Mouse (Mus musculus): ENCODE data around the gene Lpp. TPM values are rescaled to one million over a fixed set of nuclear protein-coding genes. Genes with fewer than 3 reads are reported as not detected.

Lpp gene
- total and polyA plus RNA-seq, 3 experiments = 0.64 to 1.2 (median 0.68) TPM

GRCm38 (mm10) chr16:24577798-24578197 lies 184.5 kb downstream of the Lpp start:
- no peaks in the 10 kb centered on the region for H3K9me3 ChIP-seq (replicated peaks; ENCODE audit: low read length)
- TF ChIP-seq MAZ (IDR thresholded peaks at IDR 0.05; ENCODE audit: low read depth, low read length) (no peak), JUND (conservative IDR thresholded peaks at IDR 0.05; ENCODE audit: low read depth, low read length) (no peak), MYC (IDR thresholded peaks at IDR 0.05; ENCODE audit: low read depth, low read length) (no peak), JUN (IDR thresholded peaks at IDR 0.05; ENCODE audit: insufficient read depth, low read depth, low read length) (no peak), E2F4 (IDR thresholded peaks at IDR 0.05; ENCODE audit: insufficient replicate concordance, low read depth, low read length) (no peak), TBP (conservative IDR thresholded peaks at IDR 0.05; ENCODE audit: low read depth, low read length) (no peak), EP300 (IDR thresholded peaks at IDR 0.05; ENCODE audit: low read length) (no peak), HCFC1 (IDR thresholded peaks at IDR 0.05; ENCODE audit: low read depth, low read length) (no peak), RCOR1 (conservative IDR thresholded peaks at IDR 0.05; ENCODE audit: low read depth, low read length) (no peak), ETS1 (conservative IDR thresholded peaks at IDR 0.05; ENCODE audit: low read depth, low read length) (no peak), ZKSCAN1 (IDR thresholded peaks at IDR 0.05; ENCODE audit: borderline replicate concordance, low read depth, low read length) (no peak), IRF4 (IDR thresholded peaks at IDR 0.05; ENCODE audit: low read depth, low read length) (no peak), GABPA (IDR thresholded peaks at IDR 0.05; ENCODE audit: insufficient replicate concordance, low read depth, low read length) (no peak), UBTF (IDR thresholded peaks at IDR 0.05; ENCODE audit: low read depth, low read length) (no peak), KAT2A (IDR thresholded peaks at IDR 0.05; ENCODE audit: insufficient replicate concordance, low read length) (no peak), USF2 (conservative IDR thresholded peaks at IDR 0.05; ENCODE audit: low read depth, low read length) (no peak)
- no peak overlapping the region for H3K27ac ChIP-seq (ENCODE audit: insufficient read depth, low read depth)
- no peak overlapping the region for H3K9ac ChIP-seq (ENCODE audit: insufficient read depth, low read depth)
- DNase-seq (ENCODE audit: extremely low read depth) = no peak
- H3K79me2 ChIP-seq (replicated peaks; ENCODE audit: control insufficient read depth, extremely low read depth, insufficient read depth, poor library complexity, severe bottlenecking) = no peaks in the 10 kb centered on the region
- H3K4me3 ChIP-seq (replicated peaks in 1 of 3; ENCODE audit: low read depth in 2 of 3, low read length in 2 of 3, poor library complexity in 1 of 3) = no peak overlapping the region
- peaks cover 0 to 11% of the 10 kb centered on the region in 2 experiments; a peak in 1 of 4 replicates for H3K4me1 ChIP-seq (ENCODE audit: control insufficient read depth in 1 of 2, insufficient read depth in 2 of 2)
- dilution Hi-C loops (cut with MboI; ENCODE audit: extremely low pct_ligation_motif_present, extremely low pct_unique_long_range_greater_than_20kb, low sequenced_read_pairs) = no loop called here
- no peaks in the 10 kb centered on the region for H3K27me3 ChIP-seq (replicated peaks)
- in situ Hi-C loops (cut with MboI; ENCODE audit: low pct_ligation_motif_present, low pct_unique_long_range_greater_than_20kb, low sequenced_read_pairs) = no loop called here
- no peaks in the 10 kb centered on the region for H3K36me3 ChIP-seq (replicated peaks in 1 of 2; ENCODE audit: control insufficient read depth in 1 of 2, insufficient read depth in 1 of 2, low read length in 1 of 2)
- no peak overlapping the region for H3K4me2 ChIP-seq (ENCODE audit: insufficient read depth, low read depth, poor library complexity, severe bottlenecking)

GRCm38 (mm10) chr16:24582847-24583246 lies 189.5 kb downstream of the Lpp start:
- in situ Hi-C loops (cut with MboI; ENCODE audit: low pct_ligation_motif_present, low pct_unique_long_range_greater_than_20kb, low sequenced_read_pairs) = no loop called here
- H3K36me3 ChIP-seq (replicated peaks in 1 of 2; ENCODE audit: control insufficient read depth in 1 of 2, insufficient read depth in 1 of 2, low read length in 1 of 2) = no peaks in the 10 kb centered on the region
- no peaks in the 10 kb centered on the region for H3K79me2 ChIP-seq (replicated peaks; ENCODE audit: control insufficient read depth, extremely low read depth, insufficient read depth, poor library complexity, severe bottlenecking)
- no peak for DNase-seq (ENCODE audit: extremely low read depth)
- no peaks in the 10 kb centered on the region for H3K9me3 ChIP-seq (replicated peaks; ENCODE audit: low read length)
- peaks cover 2 to 8% of the 10 kb centered on the region in 2 experiments; a peak in 3 of 4 replicates for H3K4me1 ChIP-seq (ENCODE audit: control insufficient read depth in 1 of 2, insufficient read depth in 2 of 2)
- H3K27me3 ChIP-seq (replicated peaks) = peaks cover 1% of the 10 kb centered on the region
- dilution Hi-C loops (cut with MboI; ENCODE audit: extremely low pct_ligation_motif_present, extremely low pct_unique_long_range_greater_than_20kb, low sequenced_read_pairs) = no loop called here
- no peak overlapping the region for H3K4me3 ChIP-seq (replicated peaks in 1 of 3; ENCODE audit: low read depth in 2 of 3, low read length in 2 of 3, poor library complexity in 1 of 3)
- no peak overlapping the region for H3K4me2 ChIP-seq (ENCODE audit: insufficient read depth, low read depth, poor library complexity, severe bottlenecking)
- no peak overlapping the region for H3K27ac ChIP-seq (ENCODE audit: insufficient read depth, low read depth)
- TF ChIP-seq SIN3A (IDR thresholded peaks at IDR 0.05; ENCODE audit: low read length) = no peak
- TF ChIP-seq CHD2 (IDR thresholded peaks at IDR 0.05; ENCODE audit: low read length) = no peak
- no peak for TF ChIP-seq ZMIZ1 (IDR thresholded peaks at IDR 0.05; ENCODE audit: low read depth, low read length)
- TF ChIP-seq E2F4 (IDR thresholded peaks at IDR 0.05; ENCODE audit: insufficient replicate concordance, low read depth, low read length) = no peak
- no peak for TF ChIP-seq BHLHE40 (IDR thresholded peaks at IDR 0.05; ENCODE audit: low read depth, low read length)
- TF ChIP-seq HCFC1 (IDR thresholded peaks at IDR 0.05; ENCODE audit: low read depth, low read length) = no peak
- no peak for TF ChIP-seq ZNF384 (IDR thresholded peaks at IDR 0.05; ENCODE audit: low read depth, low read length)
- TF ChIP-seq POLR2AphosphoS2 (IDR thresholded peaks at IDR 0.05; ENCODE audit: low read depth, low read length) = no peak
- TF ChIP-seq JUND (conservative IDR thresholded peaks at IDR 0.05; ENCODE audit: low read depth, low read length) = no peak
- TF ChIP-seq IRF4 (IDR thresholded peaks at IDR 0.05; ENCODE audit: low read depth, low read length) = no peak
- TF ChIP-seq MAFK (IDR thresholded peaks at IDR 0.05; ENCODE audit: insufficient replicate concordance, low read length) = no peak
- no peak for TF ChIP-seq ZC3H11A (IDR thresholded peaks at IDR 0.05; ENCODE audit: low read depth, low read length)
- TF ChIP-seq TCF12 (IDR thresholded peaks at IDR 0.05; ENCODE audit: low read depth, low read length) = no peak
- TF ChIP-seq CTCF (conservative IDR thresholded peaks at IDR 0.05 in 1 of 2, IDR thresholded peaks at IDR 0.05 in 1 of 2; ENCODE audit: low read depth in 2 of 2, low read length in 2 of 2) = no peak
- no peak for TF ChIP-seq CHD1 (IDR thresholded peaks at IDR 0.05; ENCODE audit: low read depth, low read length)
- no peak for TF ChIP-seq JUN (IDR thresholded peaks at IDR 0.05; ENCODE audit: insufficient read depth, low read depth, low read length)
- H3K9ac ChIP-seq (ENCODE audit: insufficient read depth, low read depth) = no peak overlapping the region

All from CH12.LX (cell line).